In genomic region chr4:29913066-29913465, GRCm38 (mm10) we compare ENCODE assay signal across 32 mouse cellular contexts.
"Had no signal": no experiment of that assay in that cellular context is flagged by ENCODE, and none has a peak within 500 bp of the region (broad histone marks: within the 10 kb centered on the region; RNA-seq: fewer than 3 reads in every experiment).

No protein-coding gene starts in this region.

- H3K4me1 ChIP-seq: heart, embryonic 10.5 days; heart, embryonic 12.5 days; heart, embryonic 13.5 days; heart, embryonic 15.5 days; hindbrain, embryonic 10.5 days; hindbrain, embryonic 12.5 days; hindbrain, embryonic 13.5 days; hindbrain, embryonic 15.5 days; intestine, embryonic 15.5 days; kidney, embryonic 15.5 days had no signal

- H3K27me3 ChIP-seq: heart, embryonic 12.5 days; heart, embryonic 13.5 days; heart, embryonic 15.5 days; hindbrain, embryonic 12.5 days; hindbrain, embryonic 13.5 days; hindbrain, embryonic 15.5 days; intestine, embryonic 15.5 days; kidney, embryonic 15.5 days had no signal

- H3K27ac ChIP-seq: heart, embryonic 10.5 days; heart, embryonic 13.5 days; heart, embryonic 15.5 days; hindbrain, embryonic 10.5 days; hindbrain, embryonic 12.5 days; hindbrain, embryonic 13.5 days; hindbrain, embryonic 14.5 days; hindbrain, embryonic 15.5 days; hindbrain, postnatal 0 days; intestine, embryonic 15.5 days; kidney, embryonic 15.5 days; layer of hippocampus, adult 2 months; left cerebral cortex, adult 2 months had no signal

- H3K9ac ChIP-seq: heart, embryonic 12.5 days; heart, embryonic 13.5 days; heart, embryonic 15.5 days; hindbrain, embryonic 12.5 days; hindbrain, embryonic 13.5 days; hindbrain, embryonic 14.5 days; hindbrain, embryonic 15.5 days; intestine, embryonic 15.5 days; kidney, embryonic 15.5 days had no signal

- H3K36me3 ChIP-seq: heart, embryonic 10.5 days; heart, embryonic 12.5 days; heart, embryonic 13.5 days; heart, embryonic 15.5 days; hindbrain, embryonic 10.5 days; hindbrain, embryonic 12.5 days; hindbrain, embryonic 13.5 days; hindbrain, embryonic 15.5 days; intestine, embryonic 15.5 days; kidney, embryonic 15.5 days had no signal

- ATAC-seq: hindbrain, embryonic 16.5 days; hindbrain, postnatal 0 days; inflammation-experienced regulatory T-cells, adult 6 months; intestine, embryonic 15.5 days; intestine, embryonic 16.5 days; intestine, postnatal 0 days had no signal

- H3K4me2 ChIP-seq: heart, embryonic 11.5 days; heart, embryonic 12.5 days; heart, embryonic 13.5 days; heart, embryonic 15.5 days; hindbrain, embryonic 12.5 days; hindbrain, embryonic 13.5 days; hindbrain, embryonic 14.5 days; hindbrain, embryonic 15.5 days; intestine, embryonic 15.5 days; kidney, embryonic 15.5 days had no signal

- H3K9me3 ChIP-seq: heart, embryonic 10.5 days; heart, embryonic 13.5 days; heart, embryonic 15.5 days; hindbrain, embryonic 10.5 days; hindbrain, embryonic 12.5 days; hindbrain, embryonic 13.5 days; hindbrain, embryonic 15.5 days; intestine, embryonic 15.5 days; kidney, embryonic 15.5 days had no signal

- DNase-seq: heart, postnatal 10 days; heart, postnatal 14 days; heart, postnatal 36 days; heart, postnatal 4 days; kidney, adult 11 months; kidney, adult 18-20 months; kidney, adult 8-10 months; kidney, postnatal 10 days; kidney, postnatal 25 days; kidney, postnatal 36 days; kidney, postnatal 4 days; layer of hippocampus, adult 9-11 months; layer of hippocampus, postnatal 36 days had no signal

- H3K4me3 ChIP-seq: heart, embryonic 10.5 days; heart, embryonic 12.5 days; heart, embryonic 13.5 days; heart, embryonic 15.5 days; hindbrain, embryonic 10.5 days; hindbrain, embryonic 12.5 days; hindbrain, embryonic 13.5 days; hindbrain, embryonic 15.5 days; intestine, embryonic 15.5 days; kidney, embryonic 15.5 days; layer of hippocampus, adult 2 months; left cerebral cortex, adult 2 months had no signal
